Mouse (Mus musculus) ovary, postnatal 14 days (tissue): ENCODE measurements around the gene Epsti1.
"Not testable (repeated sequence)": the region's sequence is repeated elsewhere in the genome, so short reads cannot be mapped to it uniquely, and the experiment has no call there.

Experiments used
- DNase-seq: peaks from one replicate; pipeline ENCODE4 v3.0.0; 2022; ENCODE audit warnings: low spot score

The Epsti1 gene

GRCm38 (mm10) chr14:77904171-77904762 lies at the start of gene Epsti1:
Gene Epsti1, plus strand, starts transcription at chr14:77904239.
- peak; percentile 4 for DNase-seq

GRCm38 (mm10) chr14:77859894-77860293 lies 44.1 kb upstream of the Epsti1 start:
- DNase-seq: no peak

- DNase-seq: no peak
Measured at GRCm38 (mm10) chr14:77860841-77861560, 43.0 kb upstream of the Epsti1 start.

- DNase-seq: no peak
Measured at GRCm38 (mm10) chr14:77864051-77864450, 40.0 kb upstream of the Epsti1 start.

- no peak for DNase-seq
Measured at GRCm38 (mm10) chr14:77864510-77864909, 39.5 kb upstream of the Epsti1 start.

- no peak for DNase-seq
Measured at GRCm38 (mm10) chr14:77867601-77868000, 36.4 kb upstream of the Epsti1 start.

GRCm38 (mm10) chr14:77870926-77871325 lies 33.1 kb upstream of the Epsti1 start:
- DNase-seq: no peak

- DNase-seq: no peak
Measured at GRCm38 (mm10) chr14:77871380-77871975, 32.6 kb upstream of the Epsti1 start.

- peak; percentile 82 for DNase-seq
Measured at GRCm38 (mm10) chr14:77874304-77875241, 29.5 kb upstream of the Epsti1 start, which contains the start of gene Dnajc15. Gene Dnajc15, minus strand, starts transcription at chr14:77875125.

GRCm38 (mm10) chr14:77876199-77876598 lies 27.8 kb upstream of the Epsti1 start:
- no peak for DNase-seq

- DNase-seq: not testable (repeated sequence)
Measured at GRCm38 (mm10) chr14:77877876-77878275, 26.2 kb upstream of the Epsti1 start.

GRCm38 (mm10) chr14:77881998-77882397 lies 22.0 kb upstream of the Epsti1 start:
- DNase-seq: no peak

GRCm38 (mm10) chr14:77882669-77883068 lies 21.4 kb upstream of the Epsti1 start:
- DNase-seq: no peak

GRCm38 (mm10) chr14:77886376-77886775 lies 17.7 kb upstream of the Epsti1 start:
- no peak for DNase-seq

- DNase-seq: no peak
Measured at GRCm38 (mm10) chr14:77886941-77887340, 17.1 kb upstream of the Epsti1 start.

GRCm38 (mm10) chr14:77889911-77890310 lies 14.1 kb upstream of the Epsti1 start:
- no peak for DNase-seq

GRCm38 (mm10) chr14:77895951-77896350 lies 8.1 kb upstream of the Epsti1 start:
- DNase-seq: no peak

- no peak for DNase-seq
Measured at GRCm38 (mm10) chr14:77902541-77902940, 1.5 kb upstream of the Epsti1 start.

- no peak for DNase-seq
Measured at GRCm38 (mm10) chr14:77905466-77905865, 1.4 kb downstream of the Epsti1 start.

GRCm38 (mm10) chr14:77906586-77906985 lies 2.5 kb downstream of the Epsti1 start:
- DNase-seq: no peak

GRCm38 (mm10) chr14:77915776-77916175 lies 11.7 kb downstream of the Epsti1 start:
- DNase-seq: no peak

- DNase-seq: no peak
Measured at GRCm38 (mm10) chr14:77921641-77922040, 17.6 kb downstream of the Epsti1 start.
